Mouse (Mus musculus) intestine, postnatal 0 days (tissue): ENCODE measurements at regions not wholly inside any gene's neighbourhood (a gene's known extent, or its start where the extent isn't known, plus 50 kb on each side); places are given as distances from the start of the nearest gene placed in this dataset.

Experiments used
- ATAC-seq: fragments of 200-750 bp; cut with Nextera tagmentation; 2 replicates; pipeline ENCODE4 v1.8.0; 2017; ENCODE audit warnings: mild to moderate bottlenecking, moderate TSS enrichment, moderate library complexity
- H3K27ac ChIP-seq: fragments of 300-500 bp; sonication (generic); 2 replicates; pipeline ENCODE4 v1.5.1; 2014; ENCODE audit warnings: mild to moderate bottlenecking, low read depth, low read length, moderate library complexity
- H3K27me3 ChIP-seq: fragments of 300-500 bp; sonication (generic); replicated peaks from 2 replicates; pipeline ENCODE4 v1.6.1; 2014; ENCODE audit warnings: low read length, mixed read lengths; ENCODE audit not compliant: control insufficient read depth, insufficient read depth
- H3K36me3 ChIP-seq: fragments of 300-500 bp; sonication (generic); 2 replicates; pipeline ENCODE4 v1.6.1; 2014; ENCODE audit warnings: mild to moderate bottlenecking, moderate library complexity; ENCODE audit not compliant: control insufficient read depth, insufficient read depth
- H3K4me1 ChIP-seq: fragments of 300-500 bp; sonication (generic); replicated peaks from 2 replicates; pipeline ENCODE4 v1.6.1; 2014; ENCODE audit warnings: antibody characterized with exemption, low read length, mixed read lengths; ENCODE audit not compliant: control insufficient read depth, insufficient read depth
- H3K4me2 ChIP-seq: fragments of 300-500 bp; sonication (generic); replicated peaks from 2 replicates; pipeline ENCODE4 v1.6.1; 2014; ENCODE audit warnings: low read depth, mild to moderate bottlenecking, moderate library complexity
- H3K4me3 ChIP-seq: fragments of 300-500 bp; sonication (generic); 2 replicates; pipeline ENCODE4 v1.5.1; 2014; ENCODE audit warnings: low read depth, low read length
- H3K9ac ChIP-seq: fragments of 300-500 bp; sonication (generic); 2 replicates; pipeline ENCODE4 v1.6.1; 2014; ENCODE audit warnings: mild to moderate bottlenecking, low read depth, low read length
- H3K9me3 ChIP-seq: fragments of 300-500 bp; sonication (generic); 2 replicates; pipeline ENCODE4 v1.6.1; 2016; ENCODE audit warnings: mixed run types; ENCODE audit not compliant: control insufficient read depth
- CTCF ChIP-seq: sonication (generic); IDR thresholded peaks from 2 replicates; pipeline ENCODE4 v1.5.1; 2016; ENCODE audit warnings: low read depth, mild to moderate bottlenecking, control low read depth, antibody characterized with exemption, moderate library complexity
- WGBS: fragments of 180-500 bp; shearing (Covaris S2); extraction: QIAGEN DNeasy Blood & Tissue Kit; methylation state at CpG from one replicate; pipeline ENCODE4 v1.1.7; 2014; 5-methylcytosine and 5-hydroxymethylcytosine counted together

GRCm38 (mm10) chr13:71271727-71272418 is 430.3 kb upstream of the Adamts16 start:
- H3K27ac ChIP-seq = no peak overlapping the region
- no peak overlapping the region for H3K9ac ChIP-seq
- no peaks in the 10 kb centered on the region for H3K36me3 ChIP-seq
- H3K9me3 ChIP-seq = no peaks in the 10 kb centered on the region
- H3K4me2 ChIP-seq = no peak overlapping the region
- no peaks in the 10 kb centered on the region for H3K27me3 ChIP-seq
- H3K4me3 ChIP-seq = no peak overlapping the region
- WGBS = 75% methylated on average over 6 of the region's 6 CpGs
- no peak for TF ChIP-seq CTCF
- no peak for ATAC-seq
- no peaks in the 10 kb centered on the region for H3K4me1 ChIP-seq

DNA sequence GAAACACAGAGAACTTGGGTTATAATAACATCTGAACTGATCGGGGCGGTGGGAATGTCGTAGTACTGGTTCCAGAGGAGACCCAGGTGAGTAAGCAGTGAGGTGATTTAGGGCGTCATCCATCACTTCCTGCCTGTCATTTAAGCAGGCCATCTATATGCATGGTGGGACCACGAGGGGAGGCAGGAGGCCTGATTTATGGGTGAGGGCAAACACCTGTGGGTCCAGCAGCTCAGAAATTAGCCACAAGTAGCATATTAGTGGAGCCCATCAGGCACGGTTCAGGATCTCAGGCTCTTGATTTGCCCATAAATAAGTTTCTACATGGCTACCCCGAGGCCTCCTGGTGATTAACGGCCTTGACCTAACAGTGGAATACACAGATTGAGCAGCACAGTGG is 428.8 kb upstream of the Adamts16 start:
- Histone ChIP-seq H3K27ac (no peak overlapping the region), H3K27me3 (no peaks in the 10 kb centered on the region), H3K9me3 (no peaks in the 10 kb centered on the region), H3K9ac (no peak overlapping the region), H3K4me2 (no peak overlapping the region), H3K4me3 (no peak overlapping the region), H3K4me1 (no peaks in the 10 kb centered on the region), H3K36me3 (no peaks in the 10 kb centered on the region)
- TF ChIP-seq CTCF = no peak
- 34% methylated on average over 8 of the region's 8 CpGs for WGBS
- no peak for ATAC-seq

DNA sequence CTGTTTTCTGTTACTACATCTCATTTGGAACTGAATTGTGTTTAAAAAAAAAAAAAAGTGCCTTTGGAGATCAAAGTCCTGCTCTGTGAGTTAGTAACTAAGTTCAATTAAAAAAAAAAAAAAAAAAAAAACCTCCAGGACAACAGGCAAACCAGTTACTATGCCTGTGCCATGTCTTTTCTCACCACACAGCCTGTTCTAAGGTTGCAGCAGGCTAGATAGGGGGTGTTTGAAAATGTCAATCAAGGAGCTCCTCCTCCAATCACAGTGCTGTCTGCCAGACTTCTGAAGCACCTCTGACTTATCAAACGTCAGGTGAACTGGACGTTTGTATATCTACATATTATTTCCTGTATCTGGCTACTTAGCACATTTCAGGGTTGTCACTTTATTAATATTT is 427.9 kb upstream of the Adamts16 start:
- H3K4me3 ChIP-seq = no peak overlapping the region
- WGBS = 32% methylated on average over 2 of the region's 2 CpGs
- H3K27me3 ChIP-seq = no peaks in the 10 kb centered on the region
- H3K36me3 ChIP-seq = no peaks in the 10 kb centered on the region
- no peaks in the 10 kb centered on the region for H3K9me3 ChIP-seq
- H3K27ac ChIP-seq = no peak overlapping the region
- no peak for TF ChIP-seq CTCF
- H3K4me1 ChIP-seq = no peaks in the 10 kb centered on the region
- ATAC-seq = no peak
- H3K9ac ChIP-seq = no peak overlapping the region
- no peak overlapping the region for H3K4me2 ChIP-seq

GRCm38 (mm10) chr13:71263315-71263878 is 421.8 kb upstream of the Adamts16 start:
- Histone ChIP-seq H3K9me3 (no peaks in the 10 kb centered on the region), H3K4me2 (no peak overlapping the region), H3K9ac (no peak overlapping the region), H3K4me1 (no peaks in the 10 kb centered on the region), H3K27ac (no peak overlapping the region), H3K36me3 (no peaks in the 10 kb centered on the region), H3K27me3 (no peaks in the 10 kb centered on the region), H3K4me3 (no peak overlapping the region)
- no peak for ATAC-seq
- TF ChIP-seq CTCF = no peak
- WGBS = 93% methylated on average over 16 of the region's 16 CpGs

GRCm38 (mm10) chr13:71262575-71263295 is 421.1 kb upstream of the Adamts16 start:
- TF ChIP-seq CTCF = no peak
- no peak overlapping the region for H3K4me3 ChIP-seq
- no peak overlapping the region for H3K4me2 ChIP-seq
- H3K9ac ChIP-seq = no peak overlapping the region
- ATAC-seq = peak; percentile 73
- no peaks in the 10 kb centered on the region for H3K4me1 ChIP-seq
- 70% methylated on average over 10 of the region's 10 CpGs for WGBS
- H3K27ac ChIP-seq = no peak overlapping the region
- H3K27me3 ChIP-seq = no peaks in the 10 kb centered on the region
- H3K9me3 ChIP-seq = no peaks in the 10 kb centered on the region
- no peaks in the 10 kb centered on the region for H3K36me3 ChIP-seq

- WGBS = 93% methylated on average over 2 of the region's 2 CpGs
- TF ChIP-seq CTCF = no peak
Observed at GRCm38 (mm10) chr13:71254016-71254415, 412.4 kb upstream of the Adamts16 start.

More at GRCm38 (mm10) chr13:71254016-71254415, 412.4 kb upstream of the Adamts16 start:
- H3K36me3 ChIP-seq = no peaks in the 10 kb centered on the region
- no peak overlapping the region for H3K4me3 ChIP-seq
- no peaks in the 10 kb centered on the region for H3K27me3 ChIP-seq
- no peaks in the 10 kb centered on the region for H3K9me3 ChIP-seq
- no peaks in the 10 kb centered on the region for H3K4me1 ChIP-seq
- H3K27ac ChIP-seq = no peak overlapping the region
- no peak for ATAC-seq
- no peak overlapping the region for H3K4me2 ChIP-seq
- no peak overlapping the region for H3K9ac ChIP-seq
